Mouse (Mus musculus) lung, adult 2 months (tissue): ENCODE measurements around the gene Cast. TPM values are rescaled to one million over a fixed set of nuclear protein-coding genes. Genes with fewer than 3 reads are reported as not detected.

ENCODE experiments used
- DNase-seq: peaks from one replicate; pipeline ENCODE4 v3.0.0; 2022
- H3K4me1 ChIP-seq: fragments of 200-500 bp; 2 replicates; pipeline ENCODE4 v1.6.1; 2011; ENCODE audit warnings: low read length; ENCODE audit not compliant: control insufficient read depth, insufficient read depth
- H3K4me3 ChIP-seq: fragments of 200-500 bp; replicated peaks from 2 replicates; pipeline ENCODE3; 2011; ENCODE audit warnings: low read depth, mild to moderate bottlenecking, control low read depth, low read length; ENCODE audit errors: extremely low read depth
- CTCF ChIP-seq: fragments of 200-500 bp; IDR thresholded peaks from 2 replicates; pipeline ENCODE4 v1.5.1; 2011; ENCODE audit warnings: mild to moderate bottlenecking, low read length, control low read depth; ENCODE audit not compliant: insufficient read depth
- POLR2A ChIP-seq: fragments of 200-500 bp; IDR thresholded peaks from 2 replicates; pipeline ENCODE4 v1.6.1; 2011; ENCODE audit warnings: low read depth, mild to moderate bottlenecking, control low read depth, low read length, borderline replicate concordance; ENCODE audit errors: extremely low read depth
- WGBS: fragments of 180-500 bp; shearing (Covaris S2); methylation state at CpG from one replicate; pipeline ENCODE4 v1.1.7; 2018; 5-methylcytosine and 5-hydroxymethylcytosine counted together
- polyA plus RNA-seq: library from polyadenylated mRNA; depleted of rRNA; stranded (reverse); fragments of >200 nt; gene quantifications from 2 replicates; pipeline ENCODE4 v1.2.3, GENCODE M21; 2012

Cast gene
- polyA plus RNA-seq, 1 experiment: 14.7 TPM

- no peak for TF ChIP-seq POLR2A
- no peak for TF ChIP-seq CTCF
- no peak for DNase-seq
- H3K4me3 ChIP-seq: no peak overlapping the region
- peaks cover 2% of the 10 kb centered on the region for H3K4me1 ChIP-seq
- WGBS: 69% methylated on average over 1 of the region's 1 CpGs
Measured at GRCm38 (mm10) chr13:74772151-74772550, 36.5 kb downstream of the Cast start.

GRCm38 (mm10) chr13:74770480-74770879 is 38.1 kb downstream of the Cast start:
- TF ChIP-seq POLR2A (peak; percentile 84; the same call in 1 of the 2 replicates), CTCF (peak; percentile 9; the same call in 1 of the 2 replicates)
- DNase-seq: peak; percentile 88
- H3K4me3 ChIP-seq: peak overlapping the region; percentile 94
- under 1% methylated on average over 21 of the region's 21 CpGs for WGBS
- peaks cover 2% of the 10 kb centered on the region for H3K4me1 ChIP-seq

GRCm38 (mm10) chr13:74769871-74770270 is 38.7 kb downstream of the Cast start:
- WGBS: 3% methylated on average over 8 of the region's 8 CpGs
- TF ChIP-seq POLR2A (no peak), CTCF (no peak)
- no peak for DNase-seq
- H3K4me1 ChIP-seq: peaks cover 2% of the 10 kb centered on the region
- H3K4me3 ChIP-seq: peak overlapping the region; percentile 94

GRCm38 (mm10) chr13:74767186-74767585 is 41.4 kb downstream of the Cast start:
- H3K4me1 ChIP-seq: peaks cover 2% of the 10 kb centered on the region
- TF ChIP-seq CTCF: no peak
- TF ChIP-seq POLR2A: no peak
- no peak for DNase-seq
- 46% methylated on average over 2 of the region's 2 CpGs for WGBS
- no peak overlapping the region for H3K4me3 ChIP-seq

GRCm38 (mm10) chr13:74762741-74763140 is 45.9 kb downstream of the Cast start:
- TF ChIP-seq POLR2A (no peak), CTCF (no peak)
- no peak for DNase-seq
- WGBS: 45% methylated on average over 1 of the region's 1 CpGs
- no peak overlapping the region for H3K4me3 ChIP-seq
- H3K4me1 ChIP-seq: no peaks in the 10 kb centered on the region; the same call in 1 of the 2 replicates

- DNase-seq: no peak
- TF ChIP-seq CTCF: no peak
- no peak for TF ChIP-seq POLR2A
- H3K4me1 ChIP-seq: no peaks in the 10 kb centered on the region
- no peak overlapping the region for H3K4me3 ChIP-seq
- WGBS: 90% methylated on average over 1 of the region's 1 CpGs
Measured at GRCm38 (mm10) chr13:74759152-74759551, 49.5 kb downstream of the Cast start.

GRCm38 (mm10) chr13:74743219-74743618 is 65.4 kb downstream of the Cast start:
- no peak for DNase-seq
- TF ChIP-seq CTCF (no peak), POLR2A (no peak)
- WGBS: 66% methylated on average over 5 of the region's 5 CpGs
- no peak overlapping the region for H3K4me3 ChIP-seq
- no peaks in the 10 kb centered on the region for H3K4me1 ChIP-seq

GRCm38 (mm10) chr13:74736396-74736795 is 72.2 kb downstream of the Cast start:
- Histone ChIP-seq H3K4me1 (no peaks in the 10 kb centered on the region), H3K4me3 (no peak overlapping the region)
- DNase-seq: no peak
- 86% methylated on average over 2 of the region's 2 CpGs for WGBS
- TF ChIP-seq POLR2A (no peak), CTCF (no peak)

GRCm38 (mm10) chr13:74735834-74736233 is 72.8 kb downstream of the Cast start:
- TF ChIP-seq POLR2A (no peak), CTCF (no peak)

GRCm38 (mm10) chr13:74733726-74734125 is 74.9 kb downstream of the Cast start:
- WGBS: 95% methylated on average over 4 of the region's 4 CpGs
- TF ChIP-seq POLR2A: no peak
- no peak for TF ChIP-seq CTCF
- DNase-seq: no peak

More at GRCm38 (mm10) chr13:74735834-74736233, 72.8 kb downstream of the Cast start:
- Histone ChIP-seq H3K4me3 (no peak overlapping the region), H3K4me1 (no peaks in the 10 kb centered on the region)
- 68% methylated on average over 5 of the region's 5 CpGs for WGBS
- no peak for DNase-seq

GRCm38 (mm10) chr13:74719002-74719401 is 89.6 kb downstream of the Cast start:
- no peak for DNase-seq
- TF ChIP-seq CTCF (no peak), POLR2A (no peak)
- H3K4me1 ChIP-seq: no peaks in the 10 kb centered on the region
- H3K4me3 ChIP-seq: no peak overlapping the region
- WGBS: 87% methylated on average over 2 of the region's 2 CpGs

More at GRCm38 (mm10) chr13:74733726-74734125, 74.9 kb downstream of the Cast start:
- no peaks in the 10 kb centered on the region for H3K4me1 ChIP-seq
- no peak overlapping the region for H3K4me3 ChIP-seq
